Mouse (Mus musculus): ENCODE measurements around the gene Adgrl2. TPM values are rescaled to one million over a fixed set of nuclear protein-coding genes. Genes with fewer than 3 reads are reported as not detected.

The Adgrl2 gene
- polyA plus RNA-seq, 1 experiment from 2014 or later, result 114 TPM

DNA sequence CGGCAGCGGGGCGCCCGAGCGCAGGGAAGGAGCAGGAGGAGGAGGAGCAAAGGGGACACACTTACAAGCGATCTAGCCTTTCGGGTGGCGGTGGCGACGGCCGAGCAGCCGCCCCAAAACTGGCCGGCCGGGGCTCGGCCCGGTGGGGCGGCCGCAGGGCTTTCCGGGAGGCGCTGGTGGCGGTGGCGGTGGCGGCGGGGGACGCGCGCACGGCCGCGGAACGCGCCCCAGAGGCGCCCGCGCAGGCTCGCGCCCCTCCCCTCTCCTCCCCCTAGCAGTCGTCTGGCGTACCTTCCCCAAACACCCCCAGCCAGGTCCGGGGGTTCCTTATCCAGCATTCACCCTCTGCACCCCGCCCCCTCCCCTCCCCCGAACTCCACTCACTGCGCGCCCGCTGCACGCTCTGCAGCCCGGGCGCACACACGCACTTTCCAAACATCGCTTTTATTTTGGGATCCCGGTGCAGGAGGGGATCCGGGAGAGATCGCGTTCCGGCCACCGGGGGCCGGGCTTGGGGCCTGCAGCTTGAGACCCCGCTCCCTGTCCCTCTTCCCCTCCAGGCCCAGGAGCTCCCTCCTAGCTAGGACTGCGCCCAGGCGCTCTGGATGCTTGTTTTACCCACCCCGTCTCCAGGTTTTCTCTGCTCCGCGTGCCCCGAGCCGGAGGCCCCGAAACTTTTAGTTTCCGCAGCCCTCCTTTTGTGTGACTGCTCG, 381 bp downstream of the Adgrl2 start:
- Histone ChIP-seq H3K27me3 (replicated peaks; ENCODE audit: control insufficient read depth, insufficient read depth, low read length) (no peaks in the 10 kb centered on the region), H3K4me2 (ENCODE audit: low read length) (peak overlapping the region; percentile 88), H3K9ac (ENCODE audit: low read depth, low read length) (peak overlapping the region; percentile 95), H3K36me3 (ENCODE audit: control insufficient read depth, insufficient read depth, low read length) (no peaks in the 10 kb centered on the region), H3K4me3 (ENCODE audit: low read length) (peak overlapping the region; percentile 83), H3K4me1 (ENCODE audit: control insufficient read depth, insufficient read depth, low read depth, low read length) (no peaks in the 10 kb centered on the region; the same call in none of the 2 replicates), H3K9me3 (ENCODE audit: control insufficient read depth, low read length) (no peaks in the 10 kb centered on the region), H3K27ac (ENCODE audit: low read depth, low read length) (peak overlapping the region; percentile 95)
- under 1% methylated on average over 35 of the region's 68 CpGs for WGBS
- peak; percentile 57 for ATAC-seq

- H3K4me2 ChIP-seq (ENCODE audit: low read length), result peak overlapping the region; percentile 88
- ATAC-seq, result peak; percentile 89
- peak overlapping the region; percentile 95 for H3K27ac ChIP-seq (ENCODE audit: low read depth, low read length)
- under 1% methylated on average over 67 of the region's 75 CpGs for WGBS
- H3K4me1 ChIP-seq (ENCODE audit: control insufficient read depth, insufficient read depth, low read depth, low read length), result no peaks in the 10 kb centered on the region; the same call in none of the 2 replicates
- no peaks in the 10 kb centered on the region for H3K36me3 ChIP-seq (ENCODE audit: control insufficient read depth, insufficient read depth, low read length)
- no peaks in the 10 kb centered on the region for H3K9me3 ChIP-seq (ENCODE audit: control insufficient read depth, low read length)
- no peaks in the 10 kb centered on the region for H3K27me3 ChIP-seq (replicated peaks; ENCODE audit: control insufficient read depth, insufficient read depth, low read length)
- H3K4me3 ChIP-seq (ENCODE audit: low read length), result peak overlapping the region; percentile 83
- H3K9ac ChIP-seq (ENCODE audit: low read depth, low read length), result peak overlapping the region; percentile 95
These were observed 1.1 kb downstream of the Adgrl2 start for GRCm38 (mm10) chr3:148988996-148989817.

DNA sequence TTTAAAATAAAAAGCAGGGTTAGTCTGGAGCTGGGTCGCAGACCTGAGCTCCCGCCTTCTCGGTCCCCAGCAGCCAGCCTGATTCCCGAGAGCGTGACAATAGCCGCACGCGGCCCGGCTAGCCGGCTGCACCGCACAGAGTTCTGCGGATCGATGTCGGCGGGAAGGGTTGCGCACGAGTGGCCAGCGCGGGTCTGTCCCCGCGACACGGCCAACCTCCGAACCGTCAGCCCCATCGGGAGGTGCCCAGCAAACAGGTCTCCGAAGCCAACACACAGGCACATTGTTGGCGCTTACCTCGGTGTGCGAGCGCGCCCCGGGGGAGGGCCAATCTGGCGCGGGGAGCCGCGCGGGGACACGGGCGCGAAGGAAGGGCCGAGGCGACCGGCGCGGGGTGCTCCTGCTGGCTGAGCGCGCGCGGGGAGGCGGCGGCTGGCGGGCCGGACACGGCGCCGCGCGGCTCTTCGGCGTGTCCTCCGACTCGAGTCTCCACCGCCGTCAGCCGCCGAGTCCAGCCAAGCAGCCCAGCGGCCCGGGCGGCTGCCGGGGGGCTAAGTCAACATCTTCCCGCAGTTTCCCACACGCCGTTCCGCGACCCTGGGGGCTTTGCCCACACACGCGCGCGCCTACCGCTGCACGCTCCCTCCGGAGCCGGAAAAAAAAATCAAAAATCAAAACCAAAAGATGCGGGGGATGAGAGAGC, 1.9 kb downstream of the Adgrl2 start:
- ATAC-seq, result no peak
- Histone ChIP-seq H3K4me1 (ENCODE audit: control insufficient read depth, insufficient read depth, low read depth, low read length) (no peaks in the 10 kb centered on the region; the same call in none of the 2 replicates), H3K4me3 (ENCODE audit: low read length) (peak overlapping the region; percentile 83), H3K4me2 (ENCODE audit: low read length) (peak overlapping the region; percentile 88), H3K27ac (ENCODE audit: low read depth, low read length) (peak overlapping the region; percentile 95), H3K9ac (ENCODE audit: low read depth, low read length) (peak overlapping the region; percentile 95), H3K9me3 (ENCODE audit: control insufficient read depth, low read length) (no peaks in the 10 kb centered on the region), H3K36me3 (ENCODE audit: control insufficient read depth, insufficient read depth, low read length) (no peaks in the 10 kb centered on the region), H3K27me3 (replicated peaks; ENCODE audit: control insufficient read depth, insufficient read depth, low read length) (no peaks in the 10 kb centered on the region)
- WGBS, result under 1% methylated on average over 80 of the region's 84 CpGs

GRCm38 (mm10) chr3:148987591-148988292, 2.6 kb downstream of the Adgrl2 start:
- WGBS, result under 1% methylated on average over 45 of the region's 45 CpGs
- H3K9ac ChIP-seq (ENCODE audit: low read depth, low read length), result peak overlapping the region; percentile 95
- H3K9me3 ChIP-seq (ENCODE audit: control insufficient read depth, low read length), result no peaks in the 10 kb centered on the region
- H3K4me2 ChIP-seq (ENCODE audit: low read length), result peak overlapping the region; percentile 88
- H3K36me3 ChIP-seq (ENCODE audit: control insufficient read depth, insufficient read depth, low read length), result no peaks in the 10 kb centered on the region
- no peaks in the 10 kb centered on the region; the same call in none of the 2 replicates for H3K4me1 ChIP-seq (ENCODE audit: control insufficient read depth, insufficient read depth, low read depth, low read length)
- H3K27ac ChIP-seq (ENCODE audit: low read depth, low read length), result peak overlapping the region; percentile 95
- peak overlapping the region; percentile 83 for H3K4me3 ChIP-seq (ENCODE audit: low read length)
- no peaks in the 10 kb centered on the region for H3K27me3 ChIP-seq (replicated peaks; ENCODE audit: control insufficient read depth, insufficient read depth, low read length)
- peak; percentile 73 for ATAC-seq

DNA sequence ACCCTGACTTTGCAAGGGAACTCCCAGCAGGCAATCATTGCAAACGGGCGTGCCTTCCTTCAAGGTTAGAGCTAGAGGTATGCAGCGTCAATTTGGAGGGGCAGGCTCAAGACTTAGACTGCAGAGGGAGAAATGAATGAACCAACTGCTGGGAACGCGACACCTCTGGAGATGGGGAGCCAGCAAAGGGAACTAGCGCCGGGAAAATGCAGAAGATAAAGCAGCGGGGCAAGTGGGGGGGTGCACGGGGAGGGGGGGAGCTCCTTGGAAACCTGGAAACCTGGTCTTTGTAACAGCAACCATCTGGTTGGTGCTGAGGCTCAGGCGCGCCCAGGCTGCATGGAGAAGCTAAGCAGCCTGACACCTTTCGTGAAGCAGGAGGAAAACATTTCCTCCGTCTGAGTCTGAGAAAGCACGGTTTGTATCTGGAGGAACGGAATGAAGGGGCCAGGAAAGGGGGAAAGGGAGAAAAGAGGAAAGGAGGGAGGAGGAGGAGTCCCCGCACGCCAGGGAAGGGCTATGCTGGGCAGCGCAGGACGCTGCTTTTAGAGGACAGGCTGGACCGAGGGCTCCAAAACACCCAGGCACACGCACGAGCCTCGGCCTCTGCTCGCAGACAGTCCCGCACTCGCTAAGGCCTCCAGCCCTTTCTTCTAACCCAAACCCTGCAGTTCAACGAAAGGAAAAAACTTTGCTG, 3.3 kb downstream of the Adgrl2 start:
- peak overlapping the region; percentile 83 for H3K4me3 ChIP-seq (ENCODE audit: low read length)
- no peaks in the 10 kb centered on the region for H3K27me3 ChIP-seq (replicated peaks; ENCODE audit: control insufficient read depth, insufficient read depth, low read length)
- H3K36me3 ChIP-seq (ENCODE audit: control insufficient read depth, insufficient read depth, low read length), result no peaks in the 10 kb centered on the region
- H3K4me1 ChIP-seq (ENCODE audit: control insufficient read depth, insufficient read depth, low read depth, low read length), result no peaks in the 10 kb centered on the region; the same call in none of the 2 replicates
- H3K4me2 ChIP-seq (ENCODE audit: low read length), result peak overlapping the region; percentile 88
- peak overlapping the region; percentile 95 for H3K9ac ChIP-seq (ENCODE audit: low read depth, low read length)
- WGBS, result under 1% methylated on average over 26 of the region's 27 CpGs
- H3K27ac ChIP-seq (ENCODE audit: low read depth, low read length), result peak overlapping the region; percentile 95
- no peak; the same call in 1 of the 2 replicates for ATAC-seq
- H3K9me3 ChIP-seq (ENCODE audit: control insufficient read depth, low read length), result no peaks in the 10 kb centered on the region

DNA sequence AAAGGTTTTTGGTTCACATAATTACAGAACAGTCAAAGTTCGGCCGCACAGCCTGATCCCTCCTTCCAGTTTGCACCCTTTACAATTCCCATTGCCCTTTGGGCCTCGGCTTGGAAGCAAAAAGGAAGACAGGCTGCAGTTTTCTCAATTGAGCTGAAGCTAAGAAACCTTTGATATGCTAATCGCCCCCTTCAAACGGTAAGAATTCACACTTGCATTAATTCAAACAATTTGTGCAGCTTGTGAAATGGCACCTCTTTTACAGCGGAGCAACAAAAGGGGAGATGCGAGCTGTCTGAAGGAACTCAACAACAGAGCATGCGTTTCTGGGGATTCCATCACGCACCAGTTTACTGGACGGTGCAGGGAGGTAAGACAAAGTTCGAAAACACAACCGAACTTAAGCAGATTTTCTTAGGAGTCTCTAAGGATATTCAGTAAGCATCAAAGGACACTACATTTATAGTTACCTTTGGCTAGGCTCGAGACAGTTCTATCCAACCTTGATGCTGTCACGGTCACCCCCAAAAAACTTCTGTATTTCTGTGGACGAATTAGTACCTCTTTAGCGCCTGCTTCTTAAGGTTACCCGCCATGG, 4.0 kb downstream of the Adgrl2 start:
- H3K9ac ChIP-seq (ENCODE audit: low read depth, low read length), result peak overlapping the region; percentile 95
- no peak for ATAC-seq
- H3K4me2 ChIP-seq (ENCODE audit: low read length), result peak overlapping the region; percentile 88
- H3K4me1 ChIP-seq (ENCODE audit: control insufficient read depth, insufficient read depth, low read depth, low read length), result no peaks in the 10 kb centered on the region; the same call in none of the 2 replicates
- WGBS, result 5% methylated on average over 17 of the region's 17 CpGs
- peak overlapping the region; percentile 83 for H3K4me3 ChIP-seq (ENCODE audit: low read length)
- H3K27me3 ChIP-seq (replicated peaks; ENCODE audit: control insufficient read depth, insufficient read depth, low read length), result no peaks in the 10 kb centered on the region
- H3K9me3 ChIP-seq (ENCODE audit: control insufficient read depth, low read length), result no peaks in the 10 kb centered on the region
- H3K27ac ChIP-seq (ENCODE audit: low read depth, low read length), result peak overlapping the region; percentile 95
- no peaks in the 10 kb centered on the region for H3K36me3 ChIP-seq (ENCODE audit: control insufficient read depth, insufficient read depth, low read length)

DNA sequence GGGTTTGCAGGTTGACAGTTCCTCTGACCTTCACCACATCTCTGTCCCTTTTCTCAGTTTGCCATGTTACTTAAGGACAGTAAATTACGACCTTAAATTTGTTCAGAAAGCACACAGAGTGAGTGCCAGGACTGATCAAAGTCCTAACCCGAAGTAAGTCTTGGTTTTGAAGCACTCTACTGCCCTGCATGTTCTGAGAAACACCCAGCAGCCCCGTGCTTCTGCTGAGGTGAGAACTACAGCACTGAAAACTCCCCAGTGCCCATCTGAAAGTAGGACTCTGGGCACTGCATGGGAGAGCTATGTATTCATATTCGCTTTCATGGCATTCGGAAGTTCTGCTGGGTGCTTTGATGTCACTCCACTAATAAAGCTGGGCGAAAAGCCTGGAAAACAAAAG, 6.0 kb downstream of the Adgrl2 start:
- no peak overlapping the region for H3K9ac ChIP-seq (ENCODE audit: low read depth, low read length)
- 59% methylated on average over 6 of the region's 6 CpGs for WGBS
- H3K4me3 ChIP-seq (ENCODE audit: low read length), result peak overlapping the region; percentile 17; the same call in 1 of the 2 replicates
- no peaks in the 10 kb centered on the region for H3K36me3 ChIP-seq (ENCODE audit: control insufficient read depth, insufficient read depth, low read length)
- ATAC-seq, result no peak
- H3K27me3 ChIP-seq (replicated peaks; ENCODE audit: control insufficient read depth, insufficient read depth, low read length), result no peaks in the 10 kb centered on the region
- H3K27ac ChIP-seq (ENCODE audit: low read depth, low read length), result no peak overlapping the region
- peak overlapping the region; percentile 21 for H3K4me2 ChIP-seq (ENCODE audit: low read length)
- H3K9me3 ChIP-seq (ENCODE audit: control insufficient read depth, low read length), result no peaks in the 10 kb centered on the region
- no peaks in the 10 kb centered on the region; the same call in 1 of the 2 replicates for H3K4me1 ChIP-seq (ENCODE audit: control insufficient read depth, insufficient read depth, low read depth, low read length)

GRCm38 (mm10) chr3:148982370-148982769, 8.0 kb downstream of the Adgrl2 start:
- 79% methylated on average over 4 of the region's 4 CpGs for WGBS
- Histone ChIP-seq H3K4me2 (ENCODE audit: low read length) (no peak overlapping the region), H3K9ac (ENCODE audit: low read depth, low read length) (no peak overlapping the region)

More at GRCm38 (mm10) chr3:148982370-148982769, 8.0 kb downstream of the Adgrl2 start:
- no peaks in the 10 kb centered on the region for H3K27me3 ChIP-seq (replicated peaks; ENCODE audit: control insufficient read depth, insufficient read depth, low read length)
- no peaks in the 10 kb centered on the region for H3K9me3 ChIP-seq (ENCODE audit: control insufficient read depth, low read length)
- no peaks in the 10 kb centered on the region for H3K36me3 ChIP-seq (ENCODE audit: control insufficient read depth, insufficient read depth, low read length)
- no peak overlapping the region for H3K27ac ChIP-seq (ENCODE audit: low read depth, low read length)
- no peak overlapping the region for H3K4me3 ChIP-seq (ENCODE audit: low read length)
- ATAC-seq, result no peak
- peaks cover 2% of the 10 kb centered on the region; the same call in 1 of the 2 replicates for H3K4me1 ChIP-seq (ENCODE audit: control insufficient read depth, insufficient read depth, low read depth, low read length)
